Mouse (Mus musculus) heart, postnatal 0 days (tissue): ENCODE data around the gene Mier2.

Experiments
- CTCF ChIP-seq: IDR thresholded peaks from 2 replicates; pipeline ENCODE4 v1.5.1; 2016; ENCODE audit warnings: antibody characterized with exemption, control low read depth, low read depth
- EP300 ChIP-seq: IDR thresholded peaks from 2 replicates; pipeline ENCODE4 v1.6.1; 2016; ENCODE audit warnings: antibody characterized with exemption, low read depth

DNA sequence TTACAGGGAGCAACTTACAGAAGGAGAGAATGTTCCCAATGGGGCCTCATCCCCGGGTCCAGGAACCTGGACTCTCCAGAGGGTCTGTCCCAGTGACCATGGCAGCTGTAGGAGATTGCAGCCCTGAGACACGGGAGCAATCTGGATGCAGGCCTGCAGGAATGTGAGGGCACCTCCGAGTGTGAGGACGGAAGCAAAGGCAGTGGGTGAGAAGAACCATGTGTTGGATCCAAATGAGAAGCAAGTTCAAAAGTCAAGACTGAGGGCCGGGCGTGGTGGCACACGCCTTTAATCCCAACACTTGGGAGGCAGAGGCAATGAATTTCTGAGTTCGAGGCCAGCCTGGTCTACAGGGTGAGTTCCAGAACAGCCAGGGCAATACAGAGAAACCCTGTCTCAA lies 26.5 kb upstream of the Mier2 start:
- no peak for TF ChIP-seq CTCF
- TF ChIP-seq EP300, result no peak
